Mouse (Mus musculus) lung, adult 2 months (tissue): Measurements from ENCODE around the gene Sbk2. TPM values are rescaled to one million over a fixed set of nuclear protein-coding genes. Genes with fewer than 3 reads are reported as not detected.

ENCODE experiments used
- DNase-seq: peaks from one replicate; pipeline ENCODE4 v3.0.0; 2022
- H3K4me1 ChIP-seq: fragments of 200-500 bp; 2 replicates; pipeline ENCODE4 v1.6.1; 2011; ENCODE audit warnings: low read length; ENCODE audit not compliant: control insufficient read depth, insufficient read depth
- H3K4me3 ChIP-seq: fragments of 200-500 bp; replicated peaks from 2 replicates; pipeline ENCODE3; 2011; ENCODE audit warnings: low read depth, mild to moderate bottlenecking, control low read depth, low read length; ENCODE audit errors: extremely low read depth
- CTCF ChIP-seq: fragments of 200-500 bp; IDR thresholded peaks from 2 replicates; pipeline ENCODE4 v1.5.1; 2011; ENCODE audit warnings: mild to moderate bottlenecking, low read length, control low read depth; ENCODE audit not compliant: insufficient read depth
- POLR2A ChIP-seq: fragments of 200-500 bp; IDR thresholded peaks from 2 replicates; pipeline ENCODE4 v1.6.1; 2011; ENCODE audit warnings: low read depth, mild to moderate bottlenecking, control low read depth, low read length, borderline replicate concordance; ENCODE audit errors: extremely low read depth
- WGBS: fragments of 180-500 bp; shearing (Covaris S2); methylation state at CpG from one replicate; pipeline ENCODE4 v1.1.7; 2018; 5-methylcytosine and 5-hydroxymethylcytosine counted together
- polyA plus RNA-seq: library from polyadenylated mRNA; depleted of rRNA; stranded (reverse); fragments of >200 nt; gene quantifications from 2 replicates; pipeline ENCODE4 v1.2.3, GENCODE M21; 2012

The Sbk2 gene
- polyA plus RNA-seq, 1 experiment: 24.2 TPM

GRCm38 (mm10) chr7:4924483-4924882, 39.7 kb downstream of the Sbk2 start:
- TF ChIP-seq POLR2A (no peak), CTCF (no peak)
- no peak overlapping the region for H3K4me3 ChIP-seq
- WGBS: 4% methylated on average over 4 of the region's 4 CpGs

GRCm38 (mm10) chr7:4923586-4924364, 40.4 kb downstream of the Sbk2 start:
- no peak for TF ChIP-seq CTCF
- TF ChIP-seq POLR2A: no peak
- Histone ChIP-seq H3K4me1 (peaks cover 7% of the 10 kb centered on the region), H3K4me3 (no peak overlapping the region)
- peak; percentile 31 for DNase-seq
- 7% methylated on average over 37 of the region's 37 CpGs for WGBS

More at GRCm38 (mm10) chr7:4924483-4924882, 39.7 kb downstream of the Sbk2 start:
- DNase-seq: no peak
- peaks cover 7% of the 10 kb centered on the region for H3K4me1 ChIP-seq

GRCm38 (mm10) chr7:4922931-4923565, 41.2 kb downstream of the Sbk2 start:
- 4% methylated on average over 14 of the region's 14 CpGs for WGBS
- no peak for DNase-seq

GRCm38 (mm10) chr7:4922508-4922907, 41.7 kb downstream of the Sbk2 start:
- WGBS: 1% methylated on average over 14 of the region's 14 CpGs
- DNase-seq: no peak
- H3K4me1 ChIP-seq: peaks cover 7% of the 10 kb centered on the region
- TF ChIP-seq CTCF (no peak), POLR2A (peak; percentile 11; the same call in 1 of the 2 replicates)
- H3K4me3 ChIP-seq: no peak overlapping the region

More at GRCm38 (mm10) chr7:4922931-4923565, 41.2 kb downstream of the Sbk2 start:
- no peak for TF ChIP-seq CTCF
- no peak for TF ChIP-seq POLR2A
- Histone ChIP-seq H3K4me1 (peaks cover 7% of the 10 kb centered on the region), H3K4me3 (no peak overlapping the region)

GRCm38 (mm10) chr7:4921824-4922482, 42.3 kb downstream of the Sbk2 start, which contains the start of gene Nat14:
Gene Nat14 (plus strand): TSS chr7:4922028.
- TF ChIP-seq POLR2A: no peak
- no peak for TF ChIP-seq CTCF

GRCm38 (mm10) chr7:4920976-4921823, 43.0 kb downstream of the Sbk2 start:
- no peak overlapping the region for H3K4me3 ChIP-seq
- DNase-seq: no peak
- peaks cover 11% of the 10 kb centered on the region for H3K4me1 ChIP-seq
- TF ChIP-seq POLR2A (no peak), CTCF (no peak)
- 53% methylated on average over 23 of the region's 23 CpGs for WGBS

More at GRCm38 (mm10) chr7:4921824-4922482, 42.3 kb downstream of the Sbk2 start, which contains the start of gene Nat14:
- Histone ChIP-seq H3K4me3 (no peak within 1 kb of the TSS), H3K4me1 (peaks cover 7% of the 10 kb centered on the region)
- WGBS: 32% methylated on average over 8 of the region's 8 CpGs
- no peak for DNase-seq

GRCm38 (mm10) chr7:4920496-4920895, 43.7 kb downstream of the Sbk2 start:
- Histone ChIP-seq H3K4me1 (peaks cover 16% of the 10 kb centered on the region), H3K4me3 (no peak overlapping the region)
- 93% methylated on average over 19 of the region's 19 CpGs for WGBS
- no peak for DNase-seq
- TF ChIP-seq CTCF (no peak), POLR2A (no peak)

GRCm38 (mm10) chr7:4919971-4920370, 44.2 kb downstream of the Sbk2 start:
- 93% methylated on average over 21 of the region's 21 CpGs for WGBS
- TF ChIP-seq POLR2A (no peak), CTCF (no peak)
- H3K4me1 ChIP-seq: peaks cover 16% of the 10 kb centered on the region
- no peak for DNase-seq
- no peak overlapping the region for H3K4me3 ChIP-seq
